Mouse (Mus musculus) liver, embryonic 12.5 days (tissue): Measurements from ENCODE around the gene Babam2. TPM values are rescaled to one million over a fixed set of nuclear protein-coding genes. Genes with fewer than 3 reads are reported as not detected.
A peak's percentile ranks its signal among the peaks of the same experiment; 100 is the strongest.

Source experiments
- ATAC-seq: fragments of 200-750 bp; cut with Nextera tagmentation; 2 replicates; pipeline ENCODE4 v1.8.0; 2017; ENCODE audit warnings: moderate number of reproducible peaks, mild to moderate bottlenecking, moderate library complexity
- H3K27ac ChIP-seq: fragments of 300-500 bp; sonication (generic); 2 replicates; pipeline ENCODE4 v1.5.1; 2016; ENCODE audit warnings: mild to moderate bottlenecking
- H3K27me3 ChIP-seq: fragments of 300-500 bp; sonication (generic); replicated peaks from 2 replicates; pipeline ENCODE4 v1.6.1; 2016; ENCODE audit warnings: mild to moderate bottlenecking, moderate library complexity
- H3K36me3 ChIP-seq: fragments of 300-500 bp; sonication (generic); 2 replicates; pipeline ENCODE4 v1.6.1; 2016; ENCODE audit warnings: mild to moderate bottlenecking, moderate library complexity
- H3K4me1 ChIP-seq: fragments of 300-500 bp; sonication (generic); 2 replicates; pipeline ENCODE4 v1.6.1; 2016
- H3K4me2 ChIP-seq: fragments of 300-500 bp; sonication (generic); 2 replicates; pipeline ENCODE4 v1.6.1; 2016; ENCODE audit warnings: mild to moderate bottlenecking, moderate library complexity
- H3K4me3 ChIP-seq: fragments of 300-500 bp; sonication (generic); 2 replicates; pipeline ENCODE4 v1.5.1; 2016; ENCODE audit warnings: mild to moderate bottlenecking, moderate library complexity
- H3K9ac ChIP-seq: fragments of 300-500 bp; sonication (generic); 2 replicates; pipeline ENCODE4 v1.6.1; 2016; ENCODE audit warnings: mild to moderate bottlenecking, moderate library complexity
- H3K9me3 ChIP-seq: fragments of 300-500 bp; sonication (generic); replicated peaks from 2 replicates; pipeline ENCODE4 v1.6.1; 2016; ENCODE audit warnings: mild to moderate bottlenecking, moderate library complexity
- WGBS: fragments of 180-500 bp; shearing (Covaris S2); methylation state at CpG from one replicate; pipeline ENCODE4 v1.1.7; 2016; ENCODE audit not compliant: insufficient replicate concordance; 5-methylcytosine and 5-hydroxymethylcytosine counted together
- polyA plus RNA-seq: library from polyadenylated mRNA; unstranded; fragments of >200 nt; fragmentation: Nextera tagmentation; extraction: Ambion mirVana; gene quantifications from 2 replicates; pipeline ENCODE4 v1.2.1, GENCODE M21; 2016

The Babam2 gene
- polyA plus RNA-seq, 1 experiment from 2014 or later = 41.3 TPM

- ATAC-seq = no peak
- H3K4me2 ChIP-seq = no peak overlapping the region
Measured at GRCm38 (mm10) chr5:32043153-32043552, 345.7 kb downstream of the Babam2 start.

GRCm38 (mm10) chr5:32043996-32044395, 346.5 kb downstream of the Babam2 start:
- no peak for ATAC-seq
- 0 out of 2 replicates have a peak, but pooled peaks cover 5% of the 10 kb centered on the region for H3K4me1 ChIP-seq
- H3K9ac ChIP-seq = no peak overlapping the region
- H3K9me3 ChIP-seq = no peaks in the 10 kb centered on the region
- no peaks in the 10 kb centered on the region for H3K27me3 ChIP-seq
- no peaks in the 10 kb centered on the region for H3K36me3 ChIP-seq
- no peak overlapping the region for H3K4me2 ChIP-seq
- H3K27ac ChIP-seq = no peak overlapping the region
- no peak overlapping the region for H3K4me3 ChIP-seq

More at GRCm38 (mm10) chr5:32043153-32043552, 345.7 kb downstream of the Babam2 start:
- 72% methylated on average over 7 of the region's 7 CpGs for WGBS
- Histone ChIP-seq H3K27ac (no peak overlapping the region), H3K9me3 (no peaks in the 10 kb centered on the region), H3K27me3 (no peaks in the 10 kb centered on the region), H3K36me3 (no peaks in the 10 kb centered on the region), H3K9ac (no peak overlapping the region), H3K4me1 (0 out of 2 replicates have a peak, but pooled peaks cover 5% of the 10 kb centered on the region), H3K4me3 (no peak overlapping the region)

DNA sequence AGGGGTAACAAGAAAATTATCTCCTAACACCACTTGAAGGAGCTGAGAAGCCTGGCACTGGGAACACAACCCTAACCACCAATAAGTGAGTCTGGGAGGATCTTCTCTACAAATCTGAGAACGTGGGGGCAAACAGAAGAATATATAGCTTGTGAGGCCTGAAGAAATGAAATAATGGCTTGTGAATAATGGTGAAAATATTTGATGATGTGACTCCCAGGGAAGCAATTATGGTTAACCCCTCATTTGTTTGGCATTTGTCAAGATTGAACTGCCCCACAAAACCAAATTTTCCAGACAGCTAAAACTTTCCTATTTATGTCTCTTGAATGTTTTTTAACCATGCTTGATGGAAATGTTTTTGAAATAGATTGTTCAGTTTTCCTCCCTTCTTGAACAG, 354.4 kb downstream of the Babam2 start:
- Histone ChIP-seq H3K27me3 (no peaks in the 10 kb centered on the region), H3K4me2 (no peak overlapping the region), H3K9ac (no peak overlapping the region), H3K9me3 (no peaks in the 10 kb centered on the region), H3K27ac (no peak overlapping the region), H3K36me3 (no peaks in the 10 kb centered on the region), H3K4me1 (no peaks in the 10 kb centered on the region), H3K4me3 (no peak overlapping the region)
- WGBS = 43% methylated on average over 1 of the region's 1 CpGs
- ATAC-seq = no peak

GRCm38 (mm10) chr5:32052467-32052866, 355.0 kb downstream of the Babam2 start:
- no peaks in the 10 kb centered on the region for H3K27me3 ChIP-seq
- 71% methylated on average over 1 of the region's 1 CpGs for WGBS
- H3K27ac ChIP-seq = no peak overlapping the region
- no peak overlapping the region for H3K9ac ChIP-seq
- ATAC-seq = no peak
- no peaks in the 10 kb centered on the region for H3K9me3 ChIP-seq
- H3K4me1 ChIP-seq = no peaks in the 10 kb centered on the region
- no peak overlapping the region for H3K4me2 ChIP-seq
- H3K36me3 ChIP-seq = no peaks in the 10 kb centered on the region
- no peak overlapping the region for H3K4me3 ChIP-seq

- Histone ChIP-seq H3K9ac (no peak overlapping the region), H3K4me3 (no peak overlapping the region), H3K27ac (no peak overlapping the region), H3K9me3 (no peaks in the 10 kb centered on the region), H3K27me3 (no peaks in the 10 kb centered on the region), H3K36me3 (no peaks in the 10 kb centered on the region), H3K4me2 (peak overlapping the region; percentile 29), H3K4me1 (no peaks in the 10 kb centered on the region)
- no peak for ATAC-seq
- WGBS = 33% methylated on average over 8 of the region's 8 CpGs
Measured at GRCm38 (mm10) chr5:32053476-32053875, 356.0 kb downstream of the Babam2 start.

DNA sequence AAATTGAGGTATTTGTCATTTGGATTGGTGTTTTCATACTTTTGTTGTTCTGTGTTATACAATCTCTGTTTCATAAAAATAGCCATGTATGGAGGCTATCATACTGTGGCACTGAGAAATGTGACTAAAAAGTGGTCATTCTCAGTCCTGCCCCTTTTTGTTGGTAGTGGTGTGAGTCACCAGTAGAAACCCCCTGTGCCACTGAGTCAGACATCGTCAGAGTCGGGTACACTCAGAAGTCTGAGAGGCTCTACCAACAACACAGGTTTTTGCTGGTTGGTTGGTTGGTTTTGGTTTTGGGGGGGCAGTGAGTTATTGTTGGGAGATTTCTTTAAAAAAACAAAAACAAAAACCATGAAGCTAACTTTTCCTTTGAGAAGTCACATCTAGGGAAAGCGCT, 358.2 kb downstream of the Babam2 start:
- H3K9ac ChIP-seq = no peak overlapping the region
- no peak overlapping the region for H3K27ac ChIP-seq
- no peak overlapping the region for H3K4me2 ChIP-seq
- no peak for ATAC-seq
- no peaks in the 10 kb centered on the region for H3K4me1 ChIP-seq
- H3K36me3 ChIP-seq = no peaks in the 10 kb centered on the region
- H3K4me3 ChIP-seq = no peak overlapping the region
- 81% methylated on average over 3 of the region's 3 CpGs for WGBS
- no peaks in the 10 kb centered on the region for H3K9me3 ChIP-seq
- no peaks in the 10 kb centered on the region for H3K27me3 ChIP-seq

- Histone ChIP-seq H3K9ac (no peak overlapping the region), H3K27ac (no peak overlapping the region), H3K4me2 (no peak overlapping the region), H3K27me3 (no peaks in the 10 kb centered on the region), H3K9me3 (no peaks in the 10 kb centered on the region), H3K36me3 (no peaks in the 10 kb centered on the region), H3K4me1 (no peaks in the 10 kb centered on the region), H3K4me3 (no peak overlapping the region)
- no peak for ATAC-seq
- 55% methylated on average over 1 of the region's 1 CpGs for WGBS
Measured at GRCm38 (mm10) chr5:32056126-32056525, 358.6 kb downstream of the Babam2 start.

DNA sequence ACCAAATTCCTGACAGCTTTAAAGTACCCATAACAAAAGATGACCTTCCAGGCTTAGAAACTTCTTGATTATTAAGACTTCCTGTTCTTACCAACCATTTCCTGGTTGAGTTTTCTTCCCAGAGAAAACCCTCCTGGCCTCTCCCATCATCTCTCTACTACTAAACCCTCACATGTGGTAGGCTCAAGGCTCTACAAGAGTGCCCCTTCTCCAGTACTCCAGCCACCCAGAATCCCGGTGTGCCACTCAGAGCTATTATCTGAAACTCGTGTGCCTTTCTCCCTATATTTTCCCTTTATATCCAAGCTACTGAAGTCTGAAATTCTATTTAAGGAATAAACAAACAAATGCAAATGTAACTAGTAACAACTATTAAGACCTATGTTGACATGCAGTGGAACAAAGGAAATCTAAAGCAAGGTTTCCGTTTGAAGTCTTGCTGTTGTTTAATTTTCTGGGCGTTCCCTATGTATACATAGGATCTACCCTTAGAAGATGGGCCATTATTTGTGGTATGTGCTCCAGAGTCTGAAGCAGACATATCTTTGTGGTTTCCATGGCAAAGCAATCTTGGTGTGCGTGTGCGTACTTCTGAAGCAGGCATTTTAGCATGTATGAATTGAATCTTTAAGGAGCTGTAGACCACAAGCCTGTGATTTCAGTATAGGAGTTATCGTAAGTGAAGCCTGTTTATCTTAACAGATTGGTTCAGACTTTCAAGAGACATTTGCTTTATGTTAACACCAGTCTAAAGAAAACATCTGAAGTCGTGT, 361.2 kb downstream of the Babam2 start:
- no peak for ATAC-seq
- Histone ChIP-seq H3K4me2 (no peak overlapping the region), H3K27ac (no peak overlapping the region), H3K9me3 (no peaks in the 10 kb centered on the region), H3K4me1 (no peaks in the 10 kb centered on the region), H3K4me3 (no peak overlapping the region), H3K9ac (no peak overlapping the region), H3K36me3 (no peaks in the 10 kb centered on the region), H3K27me3 (no peaks in the 10 kb centered on the region)
- whole genome bisulfite sequencing = 66% methylated on average over 8 of the region's 8 CpGs

DNA sequence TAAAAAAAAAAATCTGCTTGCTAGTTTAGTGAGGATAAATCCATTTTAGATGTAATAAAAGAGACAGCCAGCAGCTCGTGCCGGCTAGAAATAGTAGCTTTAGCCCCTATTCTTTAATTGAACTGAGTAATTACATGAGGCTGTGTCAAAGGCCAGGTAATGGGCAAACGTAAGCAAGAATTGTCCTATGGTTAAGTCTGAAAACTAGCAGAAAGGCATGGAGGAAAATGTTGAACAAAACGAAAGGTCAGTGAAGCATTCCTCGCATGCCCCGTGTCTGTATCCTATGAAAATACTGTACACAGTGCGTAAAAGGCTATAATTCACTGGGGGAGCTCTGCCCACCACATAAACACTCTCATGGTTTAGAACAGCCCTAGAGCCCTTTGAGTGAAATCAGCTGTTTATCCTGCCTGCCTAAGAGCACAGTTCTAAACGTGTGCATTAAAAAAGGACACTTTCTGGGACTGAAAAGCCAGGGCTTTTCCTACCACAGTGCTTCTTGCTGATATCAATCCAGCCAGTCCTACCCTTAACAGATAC, 361.8 kb downstream of the Babam2 start:
- no peak overlapping the region for H3K9ac ChIP-seq
- no peak overlapping the region for H3K4me2 ChIP-seq
- no peak for ATAC-seq
- no peak overlapping the region for H3K4me3 ChIP-seq
- no peaks in the 10 kb centered on the region for H3K4me1 ChIP-seq
- no peaks in the 10 kb centered on the region for H3K9me3 ChIP-seq
- H3K36me3 ChIP-seq = no peaks in the 10 kb centered on the region
- 70% methylated on average over 8 of the region's 8 CpGs for WGBS
- H3K27ac ChIP-seq = no peak overlapping the region
- no peaks in the 10 kb centered on the region for H3K27me3 ChIP-seq

DNA sequence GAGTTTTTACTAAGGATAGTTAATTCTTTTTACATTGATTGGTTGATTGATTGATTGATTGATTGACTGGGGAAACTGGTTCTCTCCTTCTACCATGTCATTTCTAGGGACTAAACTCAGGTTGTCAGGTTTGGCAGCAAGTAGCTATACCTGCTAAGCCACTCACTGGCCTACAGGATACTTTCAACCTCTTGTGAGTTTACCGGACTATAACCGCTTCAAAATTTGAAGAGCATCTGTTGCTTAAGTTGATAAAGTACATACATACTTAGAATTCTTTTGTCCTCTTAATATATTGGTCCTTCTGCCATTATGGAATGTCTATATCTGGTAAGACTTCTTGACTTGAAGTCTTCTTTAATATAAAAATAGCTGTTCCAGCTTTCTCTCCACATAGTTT, 363.0 kb downstream of the Babam2 start:
- no peak overlapping the region for H3K4me3 ChIP-seq
- H3K27me3 ChIP-seq = no peaks in the 10 kb centered on the region
- H3K27ac ChIP-seq = no peak overlapping the region
- no peaks in the 10 kb centered on the region for H3K9me3 ChIP-seq
- no peak overlapping the region for H3K4me2 ChIP-seq
- H3K9ac ChIP-seq = no peak overlapping the region
- WGBS = 85% methylated on average over 2 of the region's 2 CpGs
- H3K36me3 ChIP-seq = no peaks in the 10 kb centered on the region
- no peak for ATAC-seq
- H3K4me1 ChIP-seq = no peaks in the 10 kb centered on the region

DNA sequence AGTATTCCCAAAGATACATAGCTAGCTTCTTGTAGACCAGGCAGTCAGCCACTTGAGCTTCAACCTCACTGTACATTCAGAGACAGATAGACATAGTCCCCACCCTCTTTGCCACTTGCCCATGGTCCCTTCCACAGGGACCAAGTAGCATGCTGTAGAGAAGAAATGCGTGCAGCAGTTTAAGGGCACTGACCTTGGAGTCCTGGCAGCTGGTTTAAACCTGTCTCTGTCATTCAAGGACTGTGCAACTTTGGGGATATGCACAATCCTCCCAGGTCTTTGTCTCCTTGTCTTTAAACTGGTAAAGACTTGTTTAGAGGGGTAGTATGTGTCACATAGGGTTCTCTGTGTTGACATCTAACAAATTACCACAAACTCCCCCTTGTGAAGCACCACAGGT, 364.4 kb downstream of the Babam2 start:
- H3K4me3 ChIP-seq = no peak overlapping the region
- H3K4me1 ChIP-seq = no peaks in the 10 kb centered on the region
- H3K27me3 ChIP-seq = no peaks in the 10 kb centered on the region
- no peak overlapping the region for H3K27ac ChIP-seq
- no peak for ATAC-seq
- H3K36me3 ChIP-seq = no peaks in the 10 kb centered on the region
- no peaks in the 10 kb centered on the region for H3K9me3 ChIP-seq
- H3K4me2 ChIP-seq = no peak overlapping the region
- H3K9ac ChIP-seq = no peak overlapping the region
- WGBS = 68% methylated on average over 1 of the region's 1 CpGs

- no peak for ATAC-seq
- Histone ChIP-seq H3K27ac (no peak overlapping the region), H3K4me2 (no peak overlapping the region), H3K27me3 (no peaks in the 10 kb centered on the region), H3K4me1 (no peaks in the 10 kb centered on the region), H3K36me3 (no peaks in the 10 kb centered on the region), H3K9ac (no peak overlapping the region), H3K4me3 (no peak overlapping the region), H3K9me3 (no peaks in the 10 kb centered on the region)
- 63% methylated on average over 2 of the region's 2 CpGs for WGBS
Measured at GRCm38 (mm10) chr5:32064341-32065105, 367.0 kb downstream of the Babam2 start.
